Mouse (Mus musculus) telencephalon, adult 2 months (tissue): ENCODE data around the gene Zfp950.
A peak's percentile ranks its signal among the peaks of the same experiment; 100 is the strongest.

Experiments used
- DNase-seq: peaks from one replicate; pipeline ENCODE4 v3.0.0-alpha.2; 2011; ENCODE audit warnings: low read depth, low spot score

Zfp950 gene

GRCm38 (mm10) chr19:61057581-61057980 is 83.1 kb downstream of the Zfp950 start:
- DNase-seq: no peak

- no peak for DNase-seq
Measured at GRCm38 (mm10) chr19:61056783-61057410, 83.7 kb downstream of the Zfp950 start.

- no peak for DNase-seq
Measured at GRCm38 (mm10) chr19:61052786-61053185, 87.9 kb downstream of the Zfp950 start.

GRCm38 (mm10) chr19:61052008-61052407 is 88.6 kb downstream of the Zfp950 start:
- DNase-seq: no peak

GRCm38 (mm10) chr19:61051151-61051550 is 89.5 kb downstream of the Zfp950 start:
- DNase-seq: no peak

- peak; percentile 5 for DNase-seq
Measured at GRCm38 (mm10) chr19:61049413-61049812, 91.2 kb downstream of the Zfp950 start.

- no peak for DNase-seq
Measured at GRCm38 (mm10) chr19:61048646-61049045, 92.0 kb downstream of the Zfp950 start.

- DNase-seq: no peak
Measured at GRCm38 (mm10) chr19:61039151-61039550, 101.5 kb downstream of the Zfp950 start.

- no peak for DNase-seq
Measured at GRCm38 (mm10) chr19:61031570-61031969, 109.1 kb downstream of the Zfp950 start.

GRCm38 (mm10) chr19:61021939-61022566 is 118.6 kb downstream of the Zfp950 start:
- DNase-seq: no peak

GRCm38 (mm10) chr19:61021502-61021901 is 119.1 kb downstream of the Zfp950 start:
- DNase-seq: peak; percentile 24

GRCm38 (mm10) chr19:61017477-61018266 is 123.0 kb downstream of the Zfp950 start:
- DNase-seq: no peak

- no peak for DNase-seq
Measured at GRCm38 (mm10) chr19:61009266-61009665, 131.4 kb downstream of the Zfp950 start.
